Mouse (Mus musculus) bone marrow macrophage, adult 2 months (primary cell): ENCODE measurements around the gene Btnl1. TPM values are rescaled to one million over a fixed set of nuclear protein-coding genes. Genes with fewer than 3 reads are reported as not detected.

ENCODE experiments used
- H3K27ac ChIP-seq: 2 replicates; pipeline ENCODE4 v1.5.1; 2012; ENCODE audit warnings: low read depth, low read length; ENCODE audit not compliant: insufficient read depth
- H3K4me1 ChIP-seq: 2 replicates; pipeline ENCODE4 v1.6.1; 2012; ENCODE audit warnings: low read length; ENCODE audit not compliant: control insufficient read depth, insufficient read depth
- H3K4me3 ChIP-seq: 2 replicates; pipeline ENCODE4 v1.5.1; 2012; ENCODE audit warnings: mild to moderate bottlenecking, low read length, moderate library complexity; ENCODE audit not compliant: insufficient read depth
- CTCF ChIP-seq: IDR thresholded peaks from 2 replicates; pipeline ENCODE4 v1.5.1; 2012; ENCODE audit warnings: low read depth, mild to moderate bottlenecking, low read length, moderate library complexity
- POLR2A ChIP-seq: IDR thresholded peaks from 2 replicates; pipeline ENCODE4 v1.6.1; 2012; ENCODE audit warnings: mild to moderate bottlenecking, low read depth, low read length, borderline replicate concordance
- polyA plus RNA-seq: library from polyadenylated mRNA; stranded (reverse); fragments of >200 nt; gene quantifications from 2 replicates; pipeline ENCODE4 v1.2.4, GENCODE M21; 2012; ENCODE audit not compliant: missing spikeins, insufficient read depth, insufficient read length

Btnl1 gene
- polyA plus RNA-seq, 1 experiment: not detected

GRCm38 (mm10) chr17:34399394-34399715, 22.4 kb downstream of the Btnl1 start:
- no peaks in the 10 kb centered on the region for H3K4me1 ChIP-seq
- H3K27ac ChIP-seq: no peak overlapping the region
- TF ChIP-seq CTCF (no peak), POLR2A (no peak)
- H3K4me3 ChIP-seq: no peak overlapping the region

GRCm38 (mm10) chr17:34411117-34411516, 34.2 kb downstream of the Btnl1 start:
- H3K4me1 ChIP-seq: no peaks in the 10 kb centered on the region
- no peak overlapping the region for H3K27ac ChIP-seq
- TF ChIP-seq POLR2A (no peak), CTCF (peak; percentile 82)
- no peak overlapping the region for H3K4me3 ChIP-seq

- Histone ChIP-seq H3K27ac (no peak overlapping the region), H3K4me1 (no peaks in the 10 kb centered on the region), H3K4me3 (no peak overlapping the region)
- TF ChIP-seq POLR2A (no peak), CTCF (no peak)
These were observed 43.1 kb downstream of the Btnl1 start for GRCm38 (mm10) chr17:34420014-34420413.

GRCm38 (mm10) chr17:34427597-34427996, 50.7 kb downstream of the Btnl1 start:
- TF ChIP-seq CTCF: no peak
- no peak for TF ChIP-seq POLR2A
- H3K27ac ChIP-seq: no peak overlapping the region
- H3K4me1 ChIP-seq: no peaks in the 10 kb centered on the region
- H3K4me3 ChIP-seq: no peak overlapping the region

Other genes with a start within 250 kb of the Btnl1 start
- gene H2-DMb2, start 233.8 kb upstream of the Btnl1 start, polyA plus RNA-seq: 3.0 and 4.9 TPM in 2 replicates
- 232 and 258 TPM in 2 replicates for gene H2-DMb1, start 224.1 kb upstream of the Btnl1 start, polyA plus RNA-seq
- 56.2 and 60.8 TPM in 2 replicates for gene Tap1, start 189.6 kb upstream of the Btnl1 start, polyA plus RNA-seq
- gene Psmb9, start 189.4 kb upstream of the Btnl1 start, polyA plus RNA-seq: 134 TPM in 2 replicates
- gene Psmb8, start 179.4 kb upstream of the Btnl1 start, polyA plus RNA-seq: 201 and 204 TPM in 2 replicates
- gene Tap2, start 173.6 kb upstream of the Btnl1 start, polyA plus RNA-seq: 51.8 and 56.6 TPM in 2 replicates
- 1.9 and 2.0 TPM in 2 replicates for gene H2-Ob, start 138.2 kb upstream of the Btnl1 start, polyA plus RNA-seq
- 1,609 and 1,701 TPM in 2 replicates for gene H2-Ab1, start 119.4 kb upstream of the Btnl1 start, polyA plus RNA-seq
- 2,467 and 2,568 TPM in 2 replicates for gene H2-Aa, start 89.3 kb upstream of the Btnl1 start, polyA plus RNA-seq
- 1,267 and 1,387 TPM in 2 replicates for gene H2-Eb1, start 71.3 kb upstream of the Btnl1 start, polyA plus RNA-seq
- 0.31 TPM in 1 of 2 replicates, not detected in the other for gene H2-Eb2, start 51.5 kb upstream of the Btnl1 start, polyA plus RNA-seq
- 0.41 and 0.71 TPM in 2 replicates for gene Btnl2, start 22.3 kb upstream of the Btnl1 start, polyA plus RNA-seq
- gene BC051142, start 21.7 kb downstream of the Btnl1 start, polyA plus RNA-seq: 0.95 TPM in 1 of 2 replicates, not detected in the other
- gene Btnl4, start 100.2 kb downstream of the Btnl1 start, polyA plus RNA-seq: not detected in 2 replicates
- not detected in 2 replicates for gene Btnl6, start 140.2 kb downstream of the Btnl1 start, polyA plus RNA-seq
- 0.78 and 1.3 TPM in 2 replicates for gene Notch4, start 187.1 kb downstream of the Btnl1 start, polyA plus RNA-seq
- 217 and 244 TPM in 2 replicates for gene Gpsm3, start 212.7 kb downstream of the Btnl1 start, polyA plus RNA-seq
- 85.9 and 90.0 TPM in 2 replicates for gene Pbx2, start 214.1 kb downstream of the Btnl1 start, polyA plus RNA-seq
- gene Ager, start 220.7 kb downstream of the Btnl1 start, polyA plus RNA-seq: 1.3 and 2.2 TPM in 2 replicates
- gene Rnf5, start 226.6 kb downstream of the Btnl1 start, polyA plus RNA-seq: 110 and 116 TPM in 2 replicates
- 93.0 and 101 TPM in 2 replicates for gene Agpat1, start 227.1 kb downstream of the Btnl1 start, polyA plus RNA-seq
- 4.9 and 9.0 TPM in 2 replicates for gene Egfl8, start 238.8 kb downstream of the Btnl1 start, polyA plus RNA-seq